Mouse (Mus musculus) midbrain, postnatal 0 days (tissue): ENCODE measurements around the gene Dph5. TPM values are rescaled to one million over a fixed set of nuclear protein-coding genes. Genes with fewer than 3 reads are reported as not detected.
"Not testable (repeated sequence)": the region's sequence is repeated elsewhere in the genome, so short reads cannot be mapped to it uniquely, and the experiment has no call there.

Experiments used
- ATAC-seq: fragments of 200-750 bp; cut with Nextera tagmentation; 2 replicates; pipeline ENCODE4 v1.8.0; 2017; ENCODE audit warnings: moderate number of reproducible peaks, mild to moderate bottlenecking, moderate TSS enrichment, moderate library complexity; ENCODE audit not compliant: low FRiP score
- DNase-seq: peaks from one replicate; pipeline ENCODE4 v3.0.0-alpha.2; 2015; ENCODE audit warnings: low spot score
- H3K27ac ChIP-seq: fragments of 300-500 bp; sonication (generic); 2 replicates; pipeline ENCODE4 v1.5.1; 2014; ENCODE audit warnings: low read depth, mild to moderate bottlenecking, low read length, mixed read lengths
- H3K27me3 ChIP-seq: fragments of 300-500 bp; sonication (generic); 2 replicates; pipeline ENCODE4 v1.6.1; 2014; ENCODE audit warnings: low read length, control low read depth, mixed read lengths; ENCODE audit not compliant: insufficient read depth
- H3K36me3 ChIP-seq: fragments of 300-500 bp; sonication (generic); 2 replicates; pipeline ENCODE4 v1.6.1; 2014; ENCODE audit warnings: low read length, control low read depth, mixed read lengths; ENCODE audit not compliant: insufficient read depth
- H3K4me1 ChIP-seq: fragments of 300-500 bp; sonication (generic); 2 replicates; pipeline ENCODE4 v1.6.1; 2014; ENCODE audit warnings: mild to moderate bottlenecking, control low read depth, antibody characterized with exemption, low read length, mixed read lengths; ENCODE audit not compliant: insufficient read depth
- H3K4me2 ChIP-seq: fragments of 300-500 bp; sonication (generic); 2 replicates; pipeline ENCODE4 v1.6.1; 2014; ENCODE audit warnings: low read depth, mild to moderate bottlenecking, low read length, mixed read lengths; ENCODE audit not compliant: poor library complexity, severe bottlenecking
- H3K4me3 ChIP-seq: fragments of 300-500 bp; sonication (generic); 2 replicates; pipeline ENCODE4 v1.5.1; 2014; ENCODE audit warnings: low read depth, mild to moderate bottlenecking, low read length, moderate library complexity
- H3K9ac ChIP-seq: fragments of 300-500 bp; sonication (generic); replicated peaks from 2 replicates; pipeline ENCODE4 v1.6.1; 2014; ENCODE audit warnings: mild to moderate bottlenecking, low read length, moderate library complexity, mixed read lengths; ENCODE audit not compliant: poor library complexity, severe bottlenecking
- H3K9me3 ChIP-seq: fragments of 300-500 bp; sonication (generic); 2 replicates; pipeline ENCODE4 v1.6.1; 2016; ENCODE audit warnings: low read length, control low read depth
- CTCF ChIP-seq: IDR thresholded peaks from 2 replicates; pipeline ENCODE4 v1.5.1; 2016; ENCODE audit warnings: antibody characterized with exemption, mild to moderate bottlenecking
- WGBS: fragments of 180-500 bp; shearing (Covaris S2); extraction: QIAGEN DNeasy Blood & Tissue Kit; methylation state at CpG from one replicate; pipeline ENCODE4 v1.1.7; 2014; 5-methylcytosine and 5-hydroxymethylcytosine counted together
- polyA plus RNA-seq: library from polyadenylated mRNA; unstranded; fragments of >200 nt; fragmentation: Nextera tagmentation; extraction: Ambion mirVana; gene quantifications from 2 replicates; pipeline ENCODE4 v1.2.1, GENCODE M21; 2015
- total RNA-seq: library from RNA; depleted of rRNA; stranded (reverse); fragments of >200 nt; gene quantifications from 2 replicates; pipeline ENCODE4 v1.2.3, GENCODE M21; 2014

Dph5 gene
- total and polyA plus RNA-seq, 2 experiments from 2014 or later, result 9.3 to 19.7 TPM

DNA sequence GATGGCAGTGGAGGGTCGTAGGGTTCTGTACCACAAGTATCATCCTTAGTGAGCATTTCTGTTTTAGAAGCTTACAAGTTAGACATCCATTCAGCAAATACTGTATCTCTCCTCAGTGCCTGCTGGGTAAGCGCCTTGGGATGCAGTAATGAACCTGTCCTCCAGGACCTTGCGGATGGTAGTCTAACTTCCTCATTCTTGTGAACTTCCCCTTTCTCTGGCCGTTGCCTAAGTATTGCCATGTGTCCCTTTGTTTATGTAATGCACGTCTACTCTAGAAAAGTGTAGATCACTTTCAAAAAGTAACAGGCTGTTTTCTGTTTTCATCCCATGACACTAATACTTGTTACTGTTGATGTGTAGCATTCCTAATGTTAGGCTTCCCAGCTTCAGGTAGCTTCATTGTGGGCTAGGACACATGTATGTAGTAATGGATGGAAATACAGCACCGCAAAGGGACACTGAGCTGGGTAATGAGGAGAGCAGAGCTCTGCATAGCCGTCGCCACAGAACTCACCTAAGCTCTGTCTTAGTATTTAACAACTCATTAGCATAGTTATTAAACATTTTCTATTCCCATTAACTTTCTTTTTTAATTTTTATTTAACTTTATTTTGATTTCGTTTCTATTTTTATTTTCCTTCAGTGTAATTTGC, 14.8 kb downstream of the Dph5 start:
- WGBS, result 95% methylated on average over 9 of the region's 9 CpGs
- H3K36me3 ChIP-seq, result peaks cover 4% of the 10 kb centered on the region; the same call in 1 of the 2 replicates
- no peaks in the 10 kb centered on the region for H3K9me3 ChIP-seq
- no peak for DNase-seq
- no peak overlapping the region for H3K4me2 ChIP-seq
- no peak for TF ChIP-seq CTCF
- no peaks in the 10 kb centered on the region for H3K4me1 ChIP-seq
- no peaks in the 10 kb centered on the region for H3K27me3 ChIP-seq
- no peak overlapping the region for H3K27ac ChIP-seq
- no peak for ATAC-seq
- H3K4me3 ChIP-seq, result no peak overlapping the region
- no peak overlapping the region for H3K9ac ChIP-seq

DNA sequence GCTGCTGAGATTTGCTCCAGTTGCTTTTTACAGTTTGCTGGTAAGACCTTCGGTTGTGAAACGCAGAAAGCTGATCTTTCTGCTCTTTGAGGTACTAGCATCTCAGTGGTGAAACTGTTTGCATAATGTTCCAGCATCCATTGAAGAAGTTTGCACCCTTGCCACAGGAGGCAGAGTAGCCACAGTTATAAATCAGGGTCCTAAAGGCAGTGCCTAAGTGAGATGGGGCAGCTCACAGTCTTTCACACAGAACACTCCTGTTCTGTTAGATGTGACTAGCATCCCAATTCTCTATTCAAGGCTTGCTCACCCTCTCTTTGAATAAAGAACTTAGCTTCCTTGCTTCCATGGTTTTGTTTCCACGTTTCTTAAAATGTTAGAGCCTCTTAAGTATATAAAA, 17.4 kb downstream of the Dph5 start:
- TF ChIP-seq CTCF, result peak; percentile 44
- Histone ChIP-seq H3K9ac (no peak overlapping the region), H3K4me3 (no peak overlapping the region), H3K27me3 (no peaks in the 10 kb centered on the region), H3K36me3 (peaks cover 4% of the 10 kb centered on the region; the same call in 1 of the 2 replicates), H3K9me3 (no peaks in the 10 kb centered on the region), H3K4me2 (no peak overlapping the region), H3K27ac (peak overlapping the region; percentile 26; the same call in 1 of the 2 replicates), H3K4me1 (no peaks in the 10 kb centered on the region)
- ATAC-seq (0 out of 2 replicates have a peak, but pooled peaks have one; percentile 68), DNase-seq (peak; percentile 64)
- 82% methylated on average over 3 of the region's 3 CpGs for WGBS

DNA sequence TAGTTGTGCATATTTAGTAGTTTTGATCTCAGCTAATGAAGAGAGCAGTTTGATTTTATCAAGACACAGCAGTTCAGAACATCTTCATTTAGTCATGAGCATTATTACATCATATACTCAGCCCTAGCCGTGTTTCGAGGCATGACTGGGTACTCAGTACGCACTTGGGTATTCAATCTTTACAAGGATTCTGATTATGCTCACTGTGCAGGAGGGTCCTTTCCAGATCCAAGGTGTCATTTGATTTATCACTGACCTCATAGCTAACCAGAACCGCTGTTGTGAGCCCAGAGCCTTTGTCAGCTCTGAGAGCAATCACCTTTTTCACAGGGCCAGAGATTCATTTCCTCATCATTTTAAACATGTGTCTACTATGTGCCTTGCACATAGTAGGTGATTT, 17.9 kb downstream of the Dph5 start:
- Histone ChIP-seq H3K36me3 (peaks cover 4% of the 10 kb centered on the region; the same call in 1 of the 2 replicates), H3K27ac (no peak overlapping the region), H3K9ac (no peak overlapping the region), H3K4me2 (no peak overlapping the region), H3K27me3 (no peaks in the 10 kb centered on the region), H3K4me1 (no peaks in the 10 kb centered on the region), H3K9me3 (no peaks in the 10 kb centered on the region), H3K4me3 (no peak overlapping the region)
- 89% methylated on average over 4 of the region's 4 CpGs for WGBS
- no peak for TF ChIP-seq CTCF
- ATAC-seq (0 out of 2 replicates have a peak, but pooled peaks have one; percentile 34), DNase-seq (no peak)

DNA sequence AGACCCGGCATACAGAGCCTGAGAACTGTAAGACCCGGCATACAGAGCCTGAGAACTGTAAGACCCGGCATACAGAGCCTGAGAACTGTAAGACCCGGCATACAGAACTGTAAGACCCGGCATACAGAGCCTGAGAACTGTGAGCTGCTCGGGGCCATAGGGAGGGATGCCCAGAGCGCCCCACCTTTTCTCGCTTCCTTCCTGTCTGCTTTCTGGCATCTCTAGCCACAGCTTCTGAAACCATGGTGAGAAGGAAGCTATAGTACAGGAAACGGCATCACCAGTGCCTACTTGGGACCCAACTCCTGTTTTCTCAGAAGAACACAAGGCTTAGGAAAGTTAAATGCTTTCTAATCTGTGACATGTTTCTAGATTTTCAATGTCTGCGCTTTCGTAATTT, 19.8 kb downstream of the Dph5 start:
- H3K9me3 ChIP-seq, DNase-seq, H3K4me3 ChIP-seq, H3K4me2 ChIP-seq, ATAC-seq, H3K27me3 ChIP-seq, H3K9ac ChIP-seq, H3K27ac ChIP-seq, H3K4me1 ChIP-seq, H3K36me3 ChIP-seq: not testable (repeated sequence)
- WGBS, result 96% methylated on average over 9 of the region's 11 CpGs

DNA sequence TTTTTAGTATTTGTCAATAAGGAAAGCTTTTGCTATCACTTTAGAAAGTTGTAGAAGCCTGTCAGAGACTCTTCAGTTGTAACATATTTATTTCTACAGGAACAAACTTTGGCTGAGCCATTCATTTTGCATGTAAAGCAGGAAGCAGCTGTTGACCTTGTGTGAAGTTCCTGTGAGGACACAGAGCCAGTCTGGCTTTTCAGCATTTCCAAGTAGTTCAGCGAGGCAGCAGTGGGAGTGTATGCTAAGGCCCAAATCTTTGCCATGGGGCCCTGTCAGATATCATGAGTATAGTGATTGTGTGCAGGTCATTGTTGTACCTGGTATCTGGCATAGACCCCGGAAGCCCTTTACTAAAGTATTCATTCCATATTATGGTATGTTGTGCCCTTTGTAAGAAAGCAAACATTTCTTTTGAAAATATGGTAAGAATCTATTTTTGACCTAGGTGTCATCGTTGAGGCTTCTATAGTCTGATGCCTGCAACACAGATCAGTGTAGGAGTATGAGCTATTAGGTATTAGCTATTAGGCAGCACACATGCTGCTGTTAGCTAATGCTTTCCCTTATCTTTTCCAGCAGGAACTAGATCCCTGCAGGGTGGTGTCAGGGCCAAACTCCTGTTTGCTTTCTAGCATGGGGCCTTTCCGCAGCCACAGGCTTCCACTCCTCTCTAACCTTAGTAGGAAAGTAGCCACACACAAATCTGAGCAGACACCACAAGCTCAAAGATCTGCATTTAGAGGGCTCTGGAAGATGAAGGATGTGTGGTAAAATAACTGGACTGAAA, 37.0 kb downstream of the Dph5 start:
- 87% methylated on average over 4 of the region's 4 CpGs for WGBS
- H3K27me3 ChIP-seq, result no peaks in the 10 kb centered on the region
- H3K36me3 ChIP-seq, result peaks cover 10% of the 10 kb centered on the region
- H3K9ac ChIP-seq, result no peak overlapping the region
- H3K9me3 ChIP-seq, result no peaks in the 10 kb centered on the region
- ATAC-seq (no peak), DNase-seq (no peak)
- H3K4me3 ChIP-seq, result no peak overlapping the region
- H3K27ac ChIP-seq, result no peak overlapping the region
- H3K4me2 ChIP-seq, result no peak overlapping the region
- no peaks in the 10 kb centered on the region for H3K4me1 ChIP-seq
- TF ChIP-seq CTCF, result no peak

DNA sequence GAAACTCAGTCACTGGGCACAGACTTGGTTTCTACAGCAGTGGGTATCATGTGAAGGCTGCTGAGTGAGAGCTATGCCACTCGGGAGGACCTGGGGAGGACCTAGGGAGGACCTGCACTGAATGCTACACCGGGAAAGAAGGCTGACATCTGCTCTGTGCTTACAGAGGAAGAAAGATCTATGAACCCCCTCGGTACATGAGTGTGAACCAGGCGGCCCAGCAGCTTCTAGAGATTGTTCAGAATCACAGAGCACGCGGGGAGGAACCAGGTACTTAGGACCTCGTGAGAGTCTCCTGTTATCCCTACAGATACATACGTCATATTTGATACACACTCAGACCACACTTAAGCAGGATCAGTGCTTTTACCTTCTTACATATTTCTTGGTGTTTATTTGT, 38.9 kb downstream of the Dph5 start:
- Histone ChIP-seq H3K36me3 (peaks cover 10% of the 10 kb centered on the region), H3K27me3 (no peaks in the 10 kb centered on the region), H3K4me3 (no peak overlapping the region), H3K9me3 (no peaks in the 10 kb centered on the region), H3K4me1 (no peaks in the 10 kb centered on the region), H3K4me2 (no peak overlapping the region), H3K9ac (no peak overlapping the region), H3K27ac (no peak overlapping the region)
- no peak for TF ChIP-seq CTCF
- DNase-seq (no peak), ATAC-seq (no peak)
- 92% methylated on average over 8 of the region's 8 CpGs for WGBS
